Mouse (Mus musculus) cerebellum, adult 9-10 months (tissue): ENCODE measurements around the gene Map3k7.
A peak's percentile ranks its signal among the peaks of the same experiment; 100 is the strongest.
"Not testable (repeated sequence)": the region's sequence is repeated elsewhere in the genome, so short reads cannot be mapped to it uniquely, and the experiment has no call there.

ENCODE experiments used
- DNase-seq: peaks from one replicate; pipeline ENCODE4 v3.0.0; 2022

The Map3k7 gene

GRCm38 (mm10) chr4:31993865-31994264 is 30.0 kb downstream of the Map3k7 start:
- DNase-seq, result no peak

GRCm38 (mm10) chr4:32001498-32001897 is 37.6 kb downstream of the Map3k7 start:
- no peak for DNase-seq

- DNase-seq, result no peak
Measured at GRCm38 (mm10) chr4:32004773-32005591, 41.1 kb downstream of the Map3k7 start.

GRCm38 (mm10) chr4:32007174-32007573 is 43.3 kb downstream of the Map3k7 start:
- no peak for DNase-seq

GRCm38 (mm10) chr4:32008095-32008494 is 44.2 kb downstream of the Map3k7 start:
- no peak for DNase-seq

- no peak for DNase-seq
Measured at GRCm38 (mm10) chr4:32010808-32011207, 46.9 kb downstream of the Map3k7 start.

- no peak for DNase-seq
Measured at GRCm38 (mm10) chr4:32011218-32011973, 47.5 kb downstream of the Map3k7 start.

GRCm38 (mm10) chr4:32021131-32021530 is 57.2 kb downstream of the Map3k7 start:
- DNase-seq, result peak; percentile 35

GRCm38 (mm10) chr4:32022321-32022720 is 58.4 kb downstream of the Map3k7 start:
- no peak for DNase-seq

GRCm38 (mm10) chr4:32024170-32024569 is 60.3 kb downstream of the Map3k7 start:
- DNase-seq, result not testable (repeated sequence)

- no peak for DNase-seq
Measured at GRCm38 (mm10) chr4:32025105-32025504, 61.2 kb downstream of the Map3k7 start.

GRCm38 (mm10) chr4:32027094-32027493 is 63.2 kb downstream of the Map3k7 start:
- DNase-seq, result no peak

- DNase-seq, result no peak
Measured at GRCm38 (mm10) chr4:32037267-32037666, 73.4 kb downstream of the Map3k7 start.

- no peak for DNase-seq
Measured at GRCm38 (mm10) chr4:32041741-32042452, 78.0 kb downstream of the Map3k7 start.

GRCm38 (mm10) chr4:32045234-32045633 is 81.3 kb downstream of the Map3k7 start:
- DNase-seq, result no peak

GRCm38 (mm10) chr4:32049824-32050223 is 85.9 kb downstream of the Map3k7 start:
- no peak for DNase-seq

GRCm38 (mm10) chr4:32053171-32053570 is 89.3 kb downstream of the Map3k7 start:
- no peak for DNase-seq

- DNase-seq, result peak; percentile 91
Measured at GRCm38 (mm10) chr4:32055151-32056052, 91.5 kb downstream of the Map3k7 start.

- DNase-seq, result no peak
Measured at GRCm38 (mm10) chr4:32056441-32056840, 92.5 kb downstream of the Map3k7 start.

GRCm38 (mm10) chr4:32057102-32057501 is 93.2 kb downstream of the Map3k7 start:
- DNase-seq, result peak; percentile 69

- DNase-seq, result no peak
Measured at GRCm38 (mm10) chr4:32060686-32061085, 96.8 kb downstream of the Map3k7 start.

- no peak for DNase-seq
Measured at GRCm38 (mm10) chr4:32062381-32063059, 98.6 kb downstream of the Map3k7 start.
